Mouse (Mus musculus): ENCODE measurements at regions not wholly inside any gene's neighbourhood (a gene's known extent, or its start where the extent isn't known, plus 50 kb on each side); places are given as distances from the start of the nearest gene placed in this dataset.

- no peaks in the 10 kb centered on the region for H3K36me3 ChIP-seq
- H3K27me3 ChIP-seq: no peaks in the 10 kb centered on the region
- H3K4me2 ChIP-seq: no peak overlapping the region
- ATAC-seq (ENCODE audit: low read depth): no peak
- no peak overlapping the region for H3K27ac ChIP-seq (replicated peaks)
- peaks cover 7% of the 10 kb centered on the region; the same call in 1 of the 2 replicates for H3K9me3 ChIP-seq
- H3K4me1 ChIP-seq (replicated peaks): no peaks in the 10 kb centered on the region
- H3K4me3 ChIP-seq: no peak overlapping the region
- WGBS: 43% methylated on average over 7 of the region's 7 CpGs
- no peak overlapping the region for H3K9ac ChIP-seq
These were observed 78.6 kb upstream of the Auts2 start for GRCm38 (mm10) chr5:132621751-132622150.

- no peaks in the 10 kb centered on the region for H3K36me3 ChIP-seq
- H3K4me3 ChIP-seq: no peak overlapping the region
- ATAC-seq (ENCODE audit: low read depth): no peak
- peaks cover 7% of the 10 kb centered on the region; the same call in 1 of the 2 replicates for H3K9me3 ChIP-seq
- H3K27me3 ChIP-seq: no peaks in the 10 kb centered on the region
- H3K27ac ChIP-seq (replicated peaks): no peak overlapping the region
- H3K4me1 ChIP-seq (replicated peaks): no peaks in the 10 kb centered on the region
- H3K4me2 ChIP-seq: no peak overlapping the region
- WGBS: 74% methylated on average over 3 of the region's 3 CpGs
- H3K9ac ChIP-seq: no peak overlapping the region
These were observed 74.1 kb upstream of the Auts2 start for GRCm38 (mm10) chr5:132617241-132617640.

GRCm38 (mm10) chr5:132609251-132609650 is 66.1 kb upstream of the Auts2 start:
- H3K4me2 ChIP-seq: no peak overlapping the region
- ATAC-seq (ENCODE audit: low read depth): no peak
- H3K4me3 ChIP-seq: no peak overlapping the region
- no peaks in the 10 kb centered on the region for H3K4me1 ChIP-seq (replicated peaks)
- no peaks in the 10 kb centered on the region for H3K36me3 ChIP-seq
- H3K9me3 ChIP-seq: no peaks in the 10 kb centered on the region
- WGBS: 72% methylated on average over 4 of the region's 4 CpGs
- no peak overlapping the region for H3K9ac ChIP-seq
- 0 out of 2 replicates have a peak, but pooled peaks cover 2% of the 10 kb centered on the region for H3K27me3 ChIP-seq
- no peak overlapping the region for H3K27ac ChIP-seq (replicated peaks)

GRCm38 (mm10) chr5:132606216-132606615 is 63.1 kb upstream of the Auts2 start:
- H3K27ac ChIP-seq (replicated peaks): no peak overlapping the region
- no peak overlapping the region for H3K9ac ChIP-seq
- no peaks in the 10 kb centered on the region for H3K27me3 ChIP-seq
- no peak overlapping the region for H3K4me2 ChIP-seq
- no peaks in the 10 kb centered on the region for H3K9me3 ChIP-seq
- H3K36me3 ChIP-seq: no peaks in the 10 kb centered on the region
- ATAC-seq (ENCODE audit: low read depth): no peak
- WGBS: 28% methylated on average over 6 of the region's 6 CpGs
- H3K4me1 ChIP-seq (replicated peaks): no peaks in the 10 kb centered on the region
- H3K4me3 ChIP-seq: no peak overlapping the region

GRCm38 (mm10) chr5:132594796-132595195 is 51.7 kb upstream of the Auts2 start:
- Histone ChIP-seq H3K4me1 (replicated peaks) (no peaks in the 10 kb centered on the region), H3K27ac (replicated peaks) (no peak overlapping the region), H3K36me3 (no peaks in the 10 kb centered on the region), H3K27me3 (no peaks in the 10 kb centered on the region), H3K9ac (no peak overlapping the region), H3K9me3 (no peaks in the 10 kb centered on the region), H3K4me3 (no peak overlapping the region), H3K4me2 (no peak overlapping the region)
- WGBS: 71% methylated on average over 6 of the region's 6 CpGs
- no peak for ATAC-seq (ENCODE audit: low read depth)

Data from neural tube, embryonic 13.5 days (tissue).